Mouse (Mus musculus) cerebellum, adult 11-12 months (tissue): ENCODE results near the gene Klf1.

Experiments used
- DNase-seq: peaks from one replicate; pipeline ENCODE4 v3.0.0; 2022

The Klf1 gene

GRCm38 (mm10) chr8:84901752-84902151 is at the start of gene Klf1:
TSS of gene Klf1 (plus strand) at chr8:84901928.
- DNase-seq: no peak

GRCm38 (mm10) chr8:84856434-84856833 is 45.3 kb upstream of the Klf1 start:
- no peak for DNase-seq

GRCm38 (mm10) chr8:84856864-84857441 is 44.8 kb upstream of the Klf1 start, which contains the start of gene Farsa:
TSS of gene Farsa (plus strand) at chr8:84856989.
- DNase-seq: peak; percentile 91

GRCm38 (mm10) chr8:84871376-84872308 is 30.1 kb upstream of the Klf1 start, which contains the start of gene Syce2:
TSS of gene Syce2 (plus strand) at chr8:84872111.
- peak; percentile 66 for DNase-seq

GRCm38 (mm10) chr8:84872309-84872965 is 29.3 kb upstream of the Klf1 start:
- DNase-seq: no peak

- no peak for DNase-seq
Observed at GRCm38 (mm10) chr8:84873016-84873415, 28.7 kb upstream of the Klf1 start.

GRCm38 (mm10) chr8:84874339-84874738 is 27.4 kb upstream of the Klf1 start:
- no peak for DNase-seq

GRCm38 (mm10) chr8:84877297-84878035 is 24.3 kb upstream of the Klf1 start:
- peak; percentile 80 for DNase-seq

- no peak for DNase-seq
Observed at GRCm38 (mm10) chr8:84878915-84879314, 22.8 kb upstream of the Klf1 start.

GRCm38 (mm10) chr8:84884728-84885127 is 17.0 kb upstream of the Klf1 start:
- no peak for DNase-seq

GRCm38 (mm10) chr8:84888280-84888679 is 13.4 kb upstream of the Klf1 start:
- DNase-seq: no peak

GRCm38 (mm10) chr8:84889141-84889540 is 12.6 kb upstream of the Klf1 start:
- no peak for DNase-seq

GRCm38 (mm10) chr8:84892993-84893708 is 8.6 kb upstream of the Klf1 start:
- no peak for DNase-seq

- peak; percentile 94 for DNase-seq
Observed at GRCm38 (mm10) chr8:84893709-84894134, 8.0 kb upstream of the Klf1 start, which contains the start of gene Gcdh. TSS of gene Gcdh (minus strand) at chr8:84893921.

GRCm38 (mm10) chr8:84895963-84896362 is 5.8 kb upstream of the Klf1 start:
- no peak for DNase-seq

- DNase-seq: no peak
Observed at GRCm38 (mm10) chr8:84901071-84901470, 657 bp upstream of the Klf1 start.

- DNase-seq: no peak
Observed at GRCm38 (mm10) chr8:84902367-84902919, 715 bp downstream of the Klf1 start.

- peak; percentile 95 for DNase-seq
Observed at GRCm38 (mm10) chr8:84902920-84903661, 1.4 kb downstream of the Klf1 start.

GRCm38 (mm10) chr8:84904351-84904750 is 2.6 kb downstream of the Klf1 start:
- DNase-seq: no peak

- DNase-seq: no peak
Observed at GRCm38 (mm10) chr8:84907037-84907436, 5.3 kb downstream of the Klf1 start.

GRCm38 (mm10) chr8:84907493-84907892 is 5.8 kb downstream of the Klf1 start:
- no peak for DNase-seq
